Comparison of ENCODE assay signal across 18 mouse cellular contexts in genomic region chr14:17361910-17362309, GRCm38 (mm10).
DNase-seq lines count a peak whose midpoint lies in the region; TF ChIP-seq lines count a peak whose summit lies in the region.
"Had no signal": no experiment of that assay in that cellular context is flagged by ENCODE, and none has a peak within 500 bp of the region (broad histone marks: within the 10 kb centered on the region; RNA-seq: fewer than 3 reads in every experiment).

No protein-coding gene starts in this region.

- H3K79me2 ChIP-seq in CH12.LX (replicated peaks; ENCODE audit: control insufficient read depth, extremely low read depth, insufficient read depth, poor library complexity, severe bottlenecking), result no peaks in the 10 kb centered on the region

- TF ChIP-seq RAD21 in CH12.LX (IDR thresholded peaks at IDR 0.05; ENCODE audit: low read depth, low read length), result no peak

- H3K4me3 ChIP-seq in CH12.LX (replicated peaks in 1 of 3; ENCODE audit: low read depth in 2 of 3, low read length in 2 of 3, poor library complexity in 1 of 3) (no peak overlapping the region), ES-E14 (ENCODE audit: insufficient read depth in 1 of 2, low read depth in 1 of 2, low read length in 2 of 2, poor library complexity in 1 of 2, severe bottlenecking in 1 of 2) (no peak overlapping the region)

- dilution Hi-C loops in CH12.LX (cut with MboI; ENCODE audit: extremely low pct_ligation_motif_present, extremely low pct_unique_long_range_greater_than_20kb, low sequenced_read_pairs), result no loop called here

- H3K36me3 ChIP-seq in CH12.LX (replicated peaks in 1 of 2; ENCODE audit: control insufficient read depth in 1 of 2, insufficient read depth in 1 of 2, low read length in 1 of 2), result no peaks in the 10 kb centered on the region
- H3K36me3 ChIP-seq in ES-E14 (ENCODE audit: control insufficient read depth, insufficient read depth, low read length, poor library complexity, severe bottlenecking), result no peaks in the 10 kb centered on the region
- H3K36me3 ChIP-seq: G1E had no signal

- no peak for DNase-seq in CH12.LX (ENCODE audit: extremely low read depth)
- no peak for DNase-seq in ES-E14 (ENCODE audit: low read depth, low spot score)
- DNase-seq in cerebellum, postnatal 10 days, result no peak
- DNase-seq in ovary, postnatal 14 days (ENCODE audit: low spot score), result no peak
- DNase-seq: adrenal gland, adult 2 months; adrenal gland, adult 8-10 months; adrenal gland, postnatal 10 days; adrenal gland, postnatal 14 days; adrenal gland, postnatal 25 days; adrenal gland, postnatal 36 days; B cell, adult 2 months; cerebellum, adult 11 months; cerebellum, adult 11-12 months; cerebellum, adult 18-20 months; cerebellum, adult 2 months; cerebellum, adult 8-10 months had no signal

- TF ChIP-seq POLR2A in CH12.LX (IDR thresholded peaks at IDR 0.05; ENCODE audit: low read depth, low read length), result no peak

- no peak overlapping the region for H3K27ac ChIP-seq in CH12.LX (ENCODE audit: insufficient read depth, low read depth)
- no peak overlapping the region for H3K27ac ChIP-seq in ES-E14 (ENCODE audit: insufficient read depth, low read depth, low read length, poor library complexity, severe bottlenecking)

- TF ChIP-seq EP300 in CH12.LX (IDR thresholded peaks at IDR 0.05; ENCODE audit: low read length), result no peak

- no peak for TF ChIP-seq CTCF in CH12.LX (conservative IDR thresholded peaks at IDR 0.05 in 1 of 2, IDR thresholded peaks at IDR 0.05 in 1 of 2; ENCODE audit: low read depth in 2 of 2, low read length in 2 of 2)

- no peak overlapping the region for H3K4me2 ChIP-seq in CH12.LX (ENCODE audit: insufficient read depth, low read depth, poor library complexity, severe bottlenecking)

- H3K9ac ChIP-seq in CH12.LX (ENCODE audit: insufficient read depth, low read depth), result no peak overlapping the region
- no peak overlapping the region for H3K9ac ChIP-seq in ES-E14 (ENCODE audit: insufficient read depth, low read depth, low read length, poor library complexity, severe bottlenecking)

- H3K9me3 ChIP-seq in CH12.LX (replicated peaks; ENCODE audit: low read length) (no peaks in the 10 kb centered on the region), ES-E14 (ENCODE audit: control insufficient read depth, insufficient read depth, low read depth, low read length) (no peaks in the 10 kb centered on the region)
- H3K9me3 ChIP-seq: G1E had no signal

- H3K4me1 ChIP-seq in CH12.LX (ENCODE audit: control insufficient read depth in 1 of 2, insufficient read depth in 2 of 2), result no peaks in the 10 kb centered on the region
- H3K4me1 ChIP-seq in ES-E14 (ENCODE audit: control insufficient read depth in 2 of 2, insufficient read depth in 2 of 2, low read length in 2 of 2, poor library complexity in 1 of 2), result no peaks in the 10 kb centered on the region

- H3K27me3 ChIP-seq in CH12.LX (replicated peaks), result no peaks in the 10 kb centered on the region
- H3K27me3 ChIP-seq: Patski had no signal

- in situ Hi-C loops in CH12.LX (cut with MboI; ENCODE audit: low pct_ligation_motif_present, low pct_unique_long_range_greater_than_20kb, low sequenced_read_pairs), result no loop called here
- in situ Hi-C loops in ES-E14 (cut with MboI; ENCODE audit: low sequenced_read_pairs in 2 of 2, unreplicated experiment in 2 of 2), result no loop called here

TF ChIP-seq in CH12.LX, 34 proteins besides CTCF, POLR2A, EP300 and RAD21:
- peak; percentile 77; the same call in 1 of the 2 replicates for TF ChIP-seq MAFK (IDR thresholded peaks at IDR 0.05; ENCODE audit: insufficient replicate concordance, low read length)
- no peak for TF ChIP-seq MYC (IDR thresholded peaks at IDR 0.05; ENCODE audit: low read depth, low read length)

TF ChIP-seq in ES-E14, 5 proteins besides CTCF, POLR2A, EP300 and RAD21:
- no peak for TF ChIP-seq ZC3H11A (IDR thresholded peaks at IDR 0.05; ENCODE audit: borderline replicate concordance, low read depth, low read length)
- peak; percentile 86 for TF ChIP-seq MAFK (IDR thresholded peaks at IDR 0.05; ENCODE audit: insufficient read depth, low read depth, low read length)
- no peak for TF ChIP-seq ZNF384 (IDR thresholded peaks at IDR 0.05; ENCODE audit: low read depth, low read length)
- TF ChIP-seq CHD2 (IDR thresholded peaks at IDR 0.05; ENCODE audit: low read depth, low read length), result no peak
- TF ChIP-seq HCFC1 (IDR thresholded peaks at IDR 0.05; ENCODE audit: borderline replicate concordance, insufficient read depth, low read length), result no peak
